Mouse (Mus musculus) heart, embryonic 16.5 days (tissue): ENCODE measurements around the gene Cacna1a. TPM values are rescaled to one million over a fixed set of nuclear protein-coding genes. Genes with fewer than 3 reads are reported as not detected.

Source experiments
- ATAC-seq: fragments of 200-750 bp; cut with Nextera tagmentation; replicated peaks from 2 replicates; pipeline ENCODE4 v1.8.0; 2017; ENCODE audit warnings: moderate number of reproducible peaks; ENCODE audit not compliant: insufficient read depth, low FRiP score; ENCODE audit errors: extremely low read depth
- H3K27ac ChIP-seq: fragments of 300-500 bp; sonication (generic); 2 replicates; pipeline ENCODE4 v1.5.1; 2014; ENCODE audit warnings: mild to moderate bottlenecking, low read length, control low read depth, moderate library complexity
- H3K27me3 ChIP-seq: fragments of 300-500 bp; sonication (generic); 2 replicates; pipeline ENCODE4 v1.6.1; 2014; ENCODE audit warnings: low read length, mixed read lengths; ENCODE audit not compliant: control insufficient read depth, insufficient read depth
- H3K36me3 ChIP-seq: fragments of 300-500 bp; sonication (generic); 2 replicates; pipeline ENCODE4 v1.6.1; 2014; ENCODE audit not compliant: control insufficient read depth, insufficient read depth
- H3K4me1 ChIP-seq: fragments of 300-500 bp; sonication (generic); 2 replicates; pipeline ENCODE4 v1.6.1; 2014; ENCODE audit warnings: low read length, mixed read lengths; ENCODE audit not compliant: control insufficient read depth, insufficient read depth
- H3K4me2 ChIP-seq: fragments of 300-500 bp; sonication (generic); 2 replicates; pipeline ENCODE4 v1.6.1; 2014; ENCODE audit warnings: low read depth, mild to moderate bottlenecking, control low read depth, low read length
- H3K4me3 ChIP-seq: fragments of 300-500 bp; sonication (generic); 2 replicates; pipeline ENCODE4 v1.5.1; 2014; ENCODE audit warnings: mild to moderate bottlenecking, control low read depth, low read length
- H3K9ac ChIP-seq: fragments of 300-500 bp; sonication (generic); 2 replicates; pipeline ENCODE4 v1.6.1; 2014; ENCODE audit warnings: low read length, control low read depth
- H3K9me3 ChIP-seq: fragments of 300-500 bp; sonication (generic); replicated peaks from 2 replicates; pipeline ENCODE4 v1.6.1; 2016; ENCODE audit warnings: low read length; ENCODE audit not compliant: control insufficient read depth
- WGBS: fragments of 180-500 bp; shearing (Covaris S2); extraction: QIAGEN DNeasy Blood & Tissue Kit; methylation state at CpG from one replicate; pipeline ENCODE4 v1.1.7; 2014; 5-methylcytosine and 5-hydroxymethylcytosine counted together
- polyA plus RNA-seq: library from polyadenylated mRNA; unstranded; fragments of >200 nt; fragmentation: Nextera tagmentation; extraction: Ambion mirVana; gene quantifications from 2 replicates; pipeline ENCODE4 v1.2.1, GENCODE M21; 2015

The Cacna1a gene
- polyA plus RNA-seq, 1 experiment from 2014 or later: 6.9 TPM

- H3K27ac ChIP-seq: no peak overlapping the region
- no peaks in the 10 kb centered on the region for H3K27me3 ChIP-seq
- ATAC-seq: no peak
- no peak overlapping the region for H3K4me3 ChIP-seq
- H3K36me3 ChIP-seq: no peaks in the 10 kb centered on the region
- H3K4me2 ChIP-seq: no peak overlapping the region
- H3K9ac ChIP-seq: no peak overlapping the region
- no peaks in the 10 kb centered on the region for H3K9me3 ChIP-seq
- 10% methylated on average over 1 of the region's 1 CpGs for WGBS
- H3K4me1 ChIP-seq: no peaks in the 10 kb centered on the region
These were observed 53.8 kb downstream of the Cacna1a start for GRCm38 (mm10) chr8:84442043-84442442.

GRCm38 (mm10) chr8:84446571-84446991, 58.3 kb downstream of the Cacna1a start:
- Histone ChIP-seq H3K27me3 (no peaks in the 10 kb centered on the region), H3K36me3 (no peaks in the 10 kb centered on the region), H3K27ac (no peak overlapping the region), H3K9ac (no peak overlapping the region), H3K4me2 (no peak overlapping the region), H3K4me1 (no peaks in the 10 kb centered on the region), H3K9me3 (no peaks in the 10 kb centered on the region), H3K4me3 (no peak overlapping the region)
- 78% methylated on average over 9 of the region's 9 CpGs for WGBS
- ATAC-seq: no peak

- Histone ChIP-seq H3K4me2 (no peak overlapping the region), H3K27me3 (no peaks in the 10 kb centered on the region), H3K9me3 (no peaks in the 10 kb centered on the region), H3K9ac (no peak overlapping the region), H3K36me3 (no peaks in the 10 kb centered on the region), H3K27ac (no peak overlapping the region), H3K4me3 (no peak overlapping the region), H3K4me1 (no peaks in the 10 kb centered on the region)
- WGBS: 20% methylated on average over 6 of the region's 6 CpGs
- 0 out of 2 replicates have a peak, but pooled peaks have one; percentile 18 for ATAC-seq
These were observed 66.3 kb downstream of the Cacna1a start for GRCm38 (mm10) chr8:84454532-84454931.

- H3K9me3 ChIP-seq: peaks cover 13% of the 10 kb centered on the region
- H3K4me3 ChIP-seq: no peak overlapping the region
- no peak overlapping the region for H3K27ac ChIP-seq
- peaks cover 4% of the 10 kb centered on the region; the same call in 1 of the 2 replicates for H3K36me3 ChIP-seq
- no peaks in the 10 kb centered on the region for H3K27me3 ChIP-seq
- ATAC-seq: no peak
- H3K4me1 ChIP-seq: peaks cover 12% of the 10 kb centered on the region
- H3K4me2 ChIP-seq: no peak overlapping the region
- 62% methylated on average over 7 of the region's 7 CpGs for WGBS
- H3K9ac ChIP-seq: no peak overlapping the region
These were observed 70.6 kb downstream of the Cacna1a start for GRCm38 (mm10) chr8:84458853-84459252.

GRCm38 (mm10) chr8:84459276-84459675, 71.0 kb downstream of the Cacna1a start:
- WGBS: 32% methylated on average over 5 of the region's 5 CpGs
- Histone ChIP-seq H3K27ac (no peak overlapping the region), H3K9me3 (peaks cover 13% of the 10 kb centered on the region), H3K9ac (no peak overlapping the region), H3K27me3 (no peaks in the 10 kb centered on the region), H3K4me3 (no peak overlapping the region), H3K4me2 (no peak overlapping the region), H3K36me3 (peaks cover 4% of the 10 kb centered on the region; the same call in 1 of the 2 replicates), H3K4me1 (peaks cover 12% of the 10 kb centered on the region)
- no peak for ATAC-seq

- peaks cover 13% of the 10 kb centered on the region for H3K9me3 ChIP-seq
- peak; percentile 85 for ATAC-seq
- no peak overlapping the region for H3K4me2 ChIP-seq
- WGBS: 23% methylated on average over 2 of the region's 2 CpGs
- no peak overlapping the region for H3K4me3 ChIP-seq
- peak overlapping the region; percentile 25 for H3K27ac ChIP-seq
- H3K9ac ChIP-seq: no peak overlapping the region
- H3K4me1 ChIP-seq: peaks cover 12% of the 10 kb centered on the region
- no peaks in the 10 kb centered on the region for H3K27me3 ChIP-seq
- H3K36me3 ChIP-seq: peaks cover 4% of the 10 kb centered on the region; the same call in 1 of the 2 replicates
These were observed 72.5 kb downstream of the Cacna1a start for GRCm38 (mm10) chr8:84460698-84461097.

- Histone ChIP-seq H3K27me3 (no peaks in the 10 kb centered on the region), H3K36me3 (no peaks in the 10 kb centered on the region; the same call in 1 of the 2 replicates), H3K4me2 (no peak overlapping the region), H3K4me3 (no peak overlapping the region), H3K9ac (no peak overlapping the region), H3K9me3 (peaks cover 4% of the 10 kb centered on the region), H3K27ac (no peak overlapping the region), H3K4me1 (peaks cover 3% of the 10 kb centered on the region)
- ATAC-seq: no peak
- WGBS: 42% methylated on average over 1 of the region's 1 CpGs
These were observed 78.7 kb downstream of the Cacna1a start for GRCm38 (mm10) chr8:84466932-84467331.

GRCm38 (mm10) chr8:84469076-84469475, 80.8 kb downstream of the Cacna1a start:
- no peak for ATAC-seq
- H3K4me3 ChIP-seq: no peak overlapping the region
- no peak overlapping the region for H3K9ac ChIP-seq
- 62% methylated on average over 4 of the region's 4 CpGs for WGBS
- no peak overlapping the region for H3K27ac ChIP-seq
- no peaks in the 10 kb centered on the region for H3K9me3 ChIP-seq
- H3K4me2 ChIP-seq: no peak overlapping the region
- H3K36me3 ChIP-seq: no peaks in the 10 kb centered on the region
- peaks cover 3% of the 10 kb centered on the region for H3K4me1 ChIP-seq
- H3K27me3 ChIP-seq: no peaks in the 10 kb centered on the region; the same call in 1 of the 2 replicates

GRCm38 (mm10) chr8:84471271-84471995, 83.2 kb downstream of the Cacna1a start:
- 40% methylated on average over 9 of the region's 9 CpGs for WGBS
- no peak overlapping the region for H3K4me3 ChIP-seq
- H3K4me2 ChIP-seq: no peak overlapping the region
- H3K4me1 ChIP-seq: peaks cover 3% of the 10 kb centered on the region
- no peaks in the 10 kb centered on the region for H3K36me3 ChIP-seq
- H3K9ac ChIP-seq: no peak overlapping the region
- H3K27ac ChIP-seq: no peak overlapping the region
- no peaks in the 10 kb centered on the region; the same call in 1 of the 2 replicates for H3K27me3 ChIP-seq
- no peaks in the 10 kb centered on the region for H3K9me3 ChIP-seq
- ATAC-seq: no peak
